Mouse (Mus musculus): ENCODE measurements around the gene Eif6.

The Eif6 gene

DNA sequence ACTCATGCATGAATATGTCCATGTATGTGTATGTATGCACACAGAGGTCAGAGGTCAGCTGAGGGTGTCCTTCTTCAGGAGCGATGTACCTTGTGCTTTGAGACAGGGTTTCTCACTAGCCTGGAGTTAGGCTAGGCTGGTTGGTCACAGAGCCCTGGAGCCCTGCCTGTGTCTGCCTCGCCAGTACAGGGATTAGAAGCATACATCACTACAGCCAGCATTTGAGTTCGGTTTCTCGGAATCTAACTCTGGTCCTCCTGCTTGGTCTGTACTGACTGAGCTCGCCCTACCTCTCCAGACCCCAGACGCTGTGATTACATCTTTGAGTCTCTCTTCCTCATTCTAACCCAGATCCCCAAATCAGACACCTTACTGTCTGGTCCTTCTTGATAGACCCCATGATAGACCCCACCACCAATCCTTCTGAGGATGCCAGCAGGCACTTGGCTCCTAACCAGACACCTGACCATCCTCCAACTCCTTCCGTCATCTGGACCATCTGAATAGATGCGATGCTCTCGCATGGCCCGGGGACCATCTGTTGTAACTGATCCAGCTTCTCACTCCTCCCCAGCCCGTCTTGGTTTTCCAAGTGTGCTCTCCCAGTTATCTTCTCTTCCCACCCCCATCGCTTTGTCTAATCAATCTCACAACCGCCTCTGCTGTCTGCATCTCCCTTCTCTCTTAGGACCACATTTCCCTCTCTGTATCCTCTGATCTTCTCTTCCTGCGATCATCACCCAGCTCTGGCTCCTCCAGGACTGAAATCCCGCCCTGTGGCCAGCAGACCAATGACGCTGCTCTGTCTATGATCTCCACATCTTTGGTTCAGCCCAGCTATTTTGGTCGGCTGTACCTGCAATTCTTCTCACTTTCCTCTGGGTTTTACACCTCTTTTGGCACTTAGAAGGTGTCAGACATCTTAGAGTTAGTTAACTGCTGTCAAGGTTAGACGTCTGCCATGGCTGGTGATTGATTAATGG lies 38.5 kb downstream of the Eif6 start:
- no peak for DNase-seq (ENCODE audit: low spot score)

- DNase-seq (ENCODE audit: low spot score) = no peak
Measured at GRCm38 (mm10) chr2:155786905-155787304, 39.8 kb downstream of the Eif6 start.

DNA sequence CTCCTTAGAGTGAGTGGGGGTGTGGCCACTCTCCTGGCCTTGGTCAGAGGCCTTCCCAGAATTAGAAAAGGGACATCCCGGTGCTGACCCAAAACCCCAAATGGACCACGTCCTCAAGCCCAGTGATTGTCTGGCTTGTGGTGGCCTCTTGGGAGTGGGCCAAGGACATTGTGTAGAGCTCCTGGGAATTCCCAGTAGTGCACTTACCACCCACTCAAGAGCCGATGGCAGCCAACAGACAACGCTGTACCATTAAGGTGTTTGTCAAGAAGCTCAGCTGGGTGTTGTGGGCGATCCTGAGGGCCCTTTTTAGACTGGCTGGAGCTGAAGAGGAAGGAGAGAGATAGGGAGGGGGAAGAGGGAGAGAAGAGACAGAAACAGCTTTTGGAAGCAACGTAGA lies 42.2 kb downstream of the Eif6 start:
- no peak for DNase-seq (ENCODE audit: low spot score)

DNA sequence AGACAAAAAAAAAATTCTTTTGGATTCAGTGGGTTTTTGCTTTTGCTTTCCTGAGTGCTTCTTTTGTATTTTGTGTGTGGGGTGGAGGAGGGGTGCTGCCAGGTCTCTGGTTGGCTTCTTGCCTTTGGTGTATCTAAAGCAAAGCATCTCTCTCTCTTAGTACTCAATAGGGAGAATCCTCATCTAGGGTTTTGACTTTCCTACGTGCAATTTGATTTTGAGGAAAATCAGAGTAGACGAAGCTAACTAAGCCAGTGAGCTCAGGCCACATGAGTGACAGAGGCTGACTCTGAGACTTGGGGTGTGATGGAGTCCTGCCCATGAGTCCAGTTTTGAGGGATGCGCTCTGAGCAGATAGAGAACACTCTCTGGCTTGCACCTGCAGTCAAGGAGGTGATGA lies 47.2 kb downstream of the Eif6 start:
- no peak for DNase-seq (ENCODE audit: low spot score)

- no peak for DNase-seq (ENCODE audit: low spot score)
Measured at GRCm38 (mm10) chr2:155779066-155779465, 47.7 kb downstream of the Eif6 start.

- no peak for DNase-seq (ENCODE audit: low spot score)
Measured at GRCm38 (mm10) chr2:155778004-155778403, 48.7 kb downstream of the Eif6 start.

- no peak for DNase-seq (ENCODE audit: low spot score)
Measured at GRCm38 (mm10) chr2:155777688-155777985, 49.1 kb downstream of the Eif6 start.

DNA sequence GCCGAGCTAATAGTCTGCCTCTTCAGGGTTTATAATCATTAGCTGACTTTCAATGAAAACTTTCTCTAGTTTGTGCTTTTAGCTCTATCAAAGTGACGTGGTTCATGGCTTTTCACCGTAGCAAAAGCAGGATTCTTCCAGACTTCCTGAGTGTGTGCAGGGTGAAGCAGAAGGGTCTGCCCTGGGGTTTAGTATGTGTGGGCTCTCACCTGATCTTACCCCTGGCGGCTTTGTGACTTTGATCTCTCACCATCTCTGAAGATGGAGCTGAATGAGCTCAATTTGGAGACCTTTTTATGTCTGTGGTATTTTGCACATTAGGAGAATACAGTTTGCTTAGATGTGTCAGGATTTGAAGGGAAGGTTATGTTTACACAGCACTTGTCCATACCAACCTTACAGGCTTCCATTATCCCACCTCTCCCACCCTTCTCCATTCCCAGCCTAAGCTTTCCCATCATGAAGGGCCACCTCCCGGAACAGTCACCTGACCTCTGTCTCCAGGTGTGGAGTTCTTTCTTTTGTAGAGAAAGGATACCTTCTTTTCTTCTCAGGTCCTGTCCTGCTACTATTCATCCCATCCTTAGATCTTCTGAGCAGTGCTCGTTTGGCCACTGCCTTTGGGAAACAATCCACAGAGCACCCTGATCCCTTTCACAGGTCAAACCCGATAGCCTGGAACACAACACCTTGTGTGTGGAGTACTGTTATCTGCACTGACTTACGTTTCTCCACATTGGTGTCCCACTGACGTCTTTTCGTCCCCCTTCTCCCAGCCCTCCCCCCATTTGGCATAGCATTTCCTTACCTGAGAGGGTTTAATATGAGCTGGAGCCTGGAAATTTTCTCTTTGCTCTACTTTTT lies 49.7 kb downstream of the Eif6 start:
- no peak for DNase-seq (ENCODE audit: low spot score)

DNA sequence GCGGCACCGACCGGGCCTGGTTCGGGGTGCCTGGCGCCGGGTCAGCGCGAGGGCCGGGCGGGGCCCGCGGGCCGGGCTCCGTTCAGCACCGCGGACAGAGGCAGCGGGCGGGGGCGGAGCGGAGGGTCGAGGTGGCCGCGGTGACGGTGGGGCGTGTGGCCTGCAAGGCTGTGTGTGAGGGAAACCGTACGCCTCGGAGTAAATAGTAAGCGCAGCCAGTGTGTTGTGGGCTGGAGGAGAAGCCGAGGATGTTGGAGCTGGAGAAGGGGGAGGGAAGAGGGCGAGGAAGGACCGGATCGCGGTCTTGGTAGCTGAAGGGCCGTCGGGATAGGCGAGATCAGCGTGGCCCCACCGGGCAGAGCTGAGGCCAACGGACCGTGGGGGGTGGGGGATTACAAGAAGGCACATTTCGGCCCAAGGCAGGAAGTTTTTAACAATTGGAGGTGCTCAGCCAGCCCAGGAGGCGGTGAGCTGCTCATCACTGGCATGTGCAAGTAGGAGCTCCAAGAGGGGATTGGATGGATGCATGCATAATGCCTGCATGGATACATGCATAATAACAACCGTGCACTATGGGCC lies 51.0 kb downstream of the Eif6 start:
- peak; percentile 24 for DNase-seq (ENCODE audit: low spot score)

- no peak for DNase-seq (ENCODE audit: low spot score)
Measured at GRCm38 (mm10) chr2:155774927-155775684, 51.6 kb downstream of the Eif6 start, which contains the start of gene Mmp24. TSS of gene Mmp24 (plus strand) at chr2:155775342.

DNA sequence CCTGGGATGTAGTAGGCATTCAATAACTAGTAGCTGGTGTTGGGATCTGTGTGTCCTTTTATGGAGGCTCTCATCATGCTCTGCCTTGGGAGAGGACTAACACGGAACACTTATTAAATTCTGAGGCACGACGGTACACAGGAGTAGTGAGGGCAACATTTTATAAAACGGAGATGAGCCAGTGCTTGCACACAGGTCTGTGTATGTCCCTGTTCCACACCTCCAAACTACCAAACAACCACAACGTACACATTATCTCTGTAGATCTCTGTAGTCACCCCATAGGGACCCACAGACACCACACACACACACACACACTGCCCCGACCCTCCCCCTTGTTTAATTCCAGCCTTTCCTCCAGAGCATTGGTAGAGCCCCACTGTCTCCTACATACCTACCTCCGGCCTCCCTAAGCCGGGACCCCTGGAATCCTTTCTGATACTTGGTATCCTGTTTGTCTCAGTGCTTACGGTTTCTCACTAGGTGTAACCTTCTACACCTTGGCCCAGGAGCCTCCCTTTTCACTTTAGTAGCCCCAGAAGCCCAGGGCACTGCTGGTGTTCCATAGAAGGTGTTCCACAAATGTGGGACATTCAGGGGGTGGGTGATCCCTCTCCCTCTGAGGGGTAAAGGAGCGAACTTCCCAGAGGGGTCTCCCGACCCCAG lies 52.3 kb downstream of the Eif6 start:
- DNase-seq (ENCODE audit: low spot score) = no peak

- DNase-seq (ENCODE audit: low spot score) = no peak
Measured at GRCm38 (mm10) chr2:155773664-155774063, 53.1 kb downstream of the Eif6 start.
